Mouse (Mus musculus): ENCODE measurements around the gene Ccng1.

DNA sequence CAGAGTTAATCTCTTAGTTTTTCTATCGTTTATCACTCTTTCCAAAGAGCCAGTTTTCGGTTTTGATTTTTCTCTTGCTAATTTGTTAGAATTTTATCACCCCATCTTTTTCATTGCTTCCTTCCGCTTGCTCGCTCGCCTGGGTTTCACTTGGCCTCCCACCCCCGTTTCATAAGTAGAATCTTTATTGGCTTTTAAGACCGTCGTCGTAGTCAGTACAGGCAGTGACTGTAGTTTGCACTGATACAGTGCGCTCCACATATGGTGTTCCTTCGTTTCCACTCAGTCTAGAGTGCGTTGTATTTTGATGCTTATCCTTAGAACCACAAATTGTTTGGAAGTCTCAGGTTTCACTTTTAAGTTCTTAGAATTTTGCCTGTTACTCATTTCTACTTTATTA is 8.8 kb downstream of the Ccng1 start:
- TF ChIP-seq CTCF (IDR thresholded peaks at IDR 0.05; ENCODE audit: low read depth) (no peak), EP300 (optimal IDR thresholded peaks at IDR 0.05) (no peak)
